Comparison of ENCODE assay signal across 8 mouse cellular contexts in the genomic region with DNA sequence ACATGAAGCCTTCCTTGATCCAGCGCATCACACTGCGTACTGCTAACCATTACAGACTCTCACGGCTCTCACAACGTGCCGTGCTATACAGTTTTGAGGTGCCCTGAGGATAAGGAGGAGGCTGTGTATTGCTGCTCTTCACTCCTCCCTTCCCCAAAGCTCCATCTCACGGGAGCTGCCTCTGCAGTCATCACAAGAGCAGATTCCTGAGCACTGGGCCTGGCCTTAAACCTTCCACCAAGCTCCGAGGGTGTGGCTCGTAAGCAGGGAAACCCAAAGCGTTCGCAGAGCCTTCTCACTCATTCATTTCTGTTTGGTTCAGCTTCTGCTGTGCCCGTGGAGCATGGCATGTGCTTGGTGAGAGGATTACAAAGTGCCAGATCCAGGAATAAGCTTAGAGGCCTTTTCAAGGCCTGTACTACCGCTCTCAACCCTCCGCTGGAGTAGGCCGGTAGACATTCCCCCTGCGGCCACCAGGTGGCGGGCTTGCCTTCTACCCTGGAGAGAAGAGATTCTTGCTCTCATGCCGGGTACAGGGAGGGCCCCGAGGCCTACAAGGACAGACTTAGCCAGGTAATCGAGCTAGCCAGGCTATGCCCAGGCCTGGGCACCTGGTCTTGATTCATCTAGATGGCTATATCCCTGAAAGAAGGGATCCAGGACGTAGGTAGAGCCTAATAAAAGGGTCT. TPM values are rescaled to one million over a fixed set of nuclear protein-coding genes. Genes with fewer than 3 reads are reported as not detected.
A peak's percentile ranks its signal among the peaks of the same experiment; 100 is the strongest.
DNase-seq lines count a peak whose midpoint lies in the region; ATAC-seq and TF ChIP-seq lines count a peak whose summit lies in the region.

No protein-coding gene starts in this region.

- ATAC-seq in hindbrain, embryonic 12.5 days (ENCODE audit: low FRiP score) = peak; percentile 76
- peak; percentile 79 for ATAC-seq in lung, postnatal 0 days

- peak overlapping the region; percentile 25; the same call in 1 of the 2 replicates for H3K27ac ChIP-seq in hindbrain, embryonic 12.5 days
- peak overlapping the region; percentile 82 for H3K27ac ChIP-seq in lung, postnatal 0 days (ENCODE audit: low read length)

- no peak overlapping the region for H3K4me2 ChIP-seq in hindbrain, embryonic 12.5 days (replicated peaks)
- no peak overlapping the region for H3K4me2 ChIP-seq in lung, postnatal 0 days (replicated peaks; ENCODE audit: low read depth, low read length)

- DNase-seq in MN1 (ENCODE audit: low spot score) = peak; percentile 95
- DNase-seq in cerebellum, adult 9-10 months = peak; percentile 97
- peak; percentile 87 to 88 for DNase-seq in frontal cortex, postnatal 10 days (ENCODE audit: low spot score in 2 of 2)
- peak; percentile 97 for DNase-seq in layer of hippocampus, postnatal 10 days (ENCODE audit: low spot score in 2 of 2)
- peak; percentile 94 for DNase-seq in lung, postnatal 0 days (ENCODE audit: low spot score)
- peak; percentile 80 for DNase-seq in retina, adult 2 months (ENCODE audit: low read depth, low spot score)
- peak; percentile 92 for DNase-seq in thymus, postnatal 25 days

- TF ChIP-seq EP300 in lung, postnatal 0 days (IDR thresholded peaks at IDR 0.05) = peak; percentile 75

- H3K27me3 ChIP-seq in hindbrain, embryonic 12.5 days = no peaks in the 10 kb centered on the region
- no peaks in the 10 kb centered on the region for H3K27me3 ChIP-seq in lung, postnatal 0 days (replicated peaks; ENCODE audit: insufficient read depth, low read length)

- H3K9ac ChIP-seq in hindbrain, embryonic 12.5 days = peak overlapping the region; percentile 56
- H3K9ac ChIP-seq in lung, postnatal 0 days (replicated peaks; ENCODE audit: low read depth) = peak overlapping the region; percentile 63

- H3K36me3 ChIP-seq in hindbrain, embryonic 12.5 days = peaks cover 70% of the 10 kb centered on the region
- H3K36me3 ChIP-seq in lung, postnatal 0 days (ENCODE audit: insufficient read depth, low read length) = peaks cover 24% of the 10 kb centered on the region

- H3K4me3 ChIP-seq in hindbrain, embryonic 12.5 days = no peak overlapping the region
- no peak overlapping the region for H3K4me3 ChIP-seq in lung, postnatal 0 days (ENCODE audit: low read depth, low read length)

- H3K9me3 ChIP-seq in hindbrain, embryonic 12.5 days (replicated peaks) = no peaks in the 10 kb centered on the region
- no peaks in the 10 kb centered on the region for H3K9me3 ChIP-seq in lung, postnatal 0 days (ENCODE audit: low read length)

- H3K4me1 ChIP-seq in hindbrain, embryonic 12.5 days = peaks cover 17% of the 10 kb centered on the region; the same call in 1 of the 2 replicates
- peaks cover 10% of the 10 kb centered on the region; the same call in 1 of the 2 replicates for H3K4me1 ChIP-seq in lung, postnatal 0 days (ENCODE audit: insufficient read depth, low read depth, low read length)

- 47% methylated on average over 20 of the region's 20 CpGs for WGBS in hindbrain, embryonic 12.5 days
- whole genome bisulfite sequencing in lung, postnatal 0 days = 35% methylated on average over 20 of the region's 20 CpGs

- peak; percentile 97 for TF ChIP-seq CTCF in lung, postnatal 0 days (IDR thresholded peaks at IDR 0.05)

RNA-seq across cellular contexts. Expression of a gene that starts 9.8 kb away (rescaled TPM):
- 34.9 and 40.5 TPM in 2 replicates for polyA plus RNA-seq in hindbrain, embryonic 12.5 days (2016; fragmentation: Nextera tagmentation; extraction: Ambion mirVana)
- 10 to 100 TPM; 25.3 to 25.7 TPM for total RNA-seq in layer of hippocampus, postnatal 10 days (2021)
- 19.4 and 20.8 TPM in 2 replicates for polyA plus RNA-seq in lung, postnatal 0 days (2015; fragmentation: Nextera tagmentation; extraction: Ambion mirVana)

RNA-seq across cellular contexts. Expression of a gene that starts 27.4 kb away (rescaled TPM):
- 153 and 157 TPM in 2 replicates for polyA plus RNA-seq in hindbrain, embryonic 12.5 days (2016; fragmentation: Nextera tagmentation; extraction: Ambion mirVana)
- total RNA-seq in layer of hippocampus, postnatal 10 days (2021) = 100 to 1,000 TPM; 109 to 114 TPM
- 110 and 127 TPM in 2 replicates for polyA plus RNA-seq in lung, postnatal 0 days (2015; fragmentation: Nextera tagmentation; extraction: Ambion mirVana)

RNA-seq across cellular contexts. Expression of a gene that starts 39.4 kb away (rescaled TPM):
- polyA plus RNA-seq in hindbrain, embryonic 12.5 days (2016; fragmentation: Nextera tagmentation; extraction: Ambion mirVana) = 157 and 159 TPM in 2 replicates
- total RNA-seq in layer of hippocampus, postnatal 10 days (2021) = 10 to 100 TPM; 29.0 to 31.2 TPM
- 214 and 218 TPM in 2 replicates for polyA plus RNA-seq in lung, postnatal 0 days (2015; fragmentation: Nextera tagmentation; extraction: Ambion mirVana)

RNA-seq across cellular contexts. Expression of a gene that starts 57.4 kb away (rescaled TPM):
- 5.0 and 5.3 TPM in 2 replicates for polyA plus RNA-seq in hindbrain, embryonic 12.5 days (2016; fragmentation: Nextera tagmentation; extraction: Ambion mirVana)
- 1 to 10 TPM; 2.1 to 2.5 TPM for total RNA-seq in layer of hippocampus, postnatal 10 days (2021)
- 204 and 228 TPM in 2 replicates for polyA plus RNA-seq in lung, postnatal 0 days (2015; fragmentation: Nextera tagmentation; extraction: Ambion mirVana)
